In the genomic region with DNA sequence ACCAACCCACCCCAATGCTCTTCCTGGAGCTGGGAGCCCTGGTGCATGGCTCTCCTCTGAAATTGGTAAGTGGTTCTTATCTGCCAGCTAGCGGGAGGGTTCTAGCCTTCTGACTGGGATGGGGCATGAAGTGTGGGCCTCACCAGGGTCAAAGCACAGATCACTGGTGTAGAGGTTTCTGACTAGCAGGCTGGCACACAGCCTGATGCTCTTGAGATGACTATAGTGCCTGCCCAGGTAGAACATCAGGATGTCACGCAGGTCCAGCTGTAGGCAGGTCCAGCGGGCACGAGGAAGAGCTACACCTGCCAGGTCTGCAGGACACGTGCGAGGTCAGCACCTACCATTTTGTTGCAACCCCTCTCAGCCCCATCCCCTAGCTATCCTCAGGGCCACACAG, we compare ENCODE assay signal across 9 mouse cellular contexts. TPM values are rescaled to one million over a fixed set of nuclear protein-coding genes. Genes with fewer than 3 reads are reported as not detected.
DNase-seq lines count a peak whose midpoint lies in the region; ATAC-seq and TF ChIP-seq lines count a peak whose summit lies in the region.
"Had no signal": no experiment of that assay in that cellular context is flagged by ENCODE, and none has a peak within 500 bp of the region (broad histone marks: within the 10 kb centered on the region; RNA-seq: fewer than 3 reads in every experiment).

No protein-coding gene starts in this region.

- ATAC-seq in erythroblast, adult 5-6 weeks (replicated peaks; ENCODE audit: low FRiP score, poor library complexity, severe bottlenecking): no peak
- ATAC-seq in hindbrain, embryonic 12.5 days (ENCODE audit: low FRiP score): no peak

- no peaks in the 10 kb centered on the region for H3K9me3 ChIP-seq in erythroblast, embryonic 14.5 days (ENCODE audit: control insufficient read depth, low read length)
- H3K9me3 ChIP-seq in E14TG2a.4 (ENCODE audit: low read length): no peaks in the 10 kb centered on the region
- no peaks in the 10 kb centered on the region for H3K9me3 ChIP-seq in hindbrain, embryonic 12.5 days (replicated peaks)
- H3K9me3 ChIP-seq in midbrain, embryonic 10.5 days (replicated peaks): no peaks in the 10 kb centered on the region

- H3K4me1 ChIP-seq in erythroblast, embryonic 14.5 days (ENCODE audit: control insufficient read depth): peaks cover 58% of the 10 kb centered on the region
- peaks cover 37% of the 10 kb centered on the region for H3K4me1 ChIP-seq in E14TG2a.4 (replicated peaks; ENCODE audit: low read depth, low read length)
- peaks cover 21% of the 10 kb centered on the region for H3K4me1 ChIP-seq in hindbrain, embryonic 12.5 days
- H3K4me1 ChIP-seq in midbrain, embryonic 10.5 days: peaks cover 40% of the 10 kb centered on the region

- peaks cover 61% of the 10 kb centered on the region for H3K36me3 ChIP-seq in erythroblast, embryonic 14.5 days (ENCODE audit: control insufficient read depth)
- peaks cover 35% of the 10 kb centered on the region for H3K36me3 ChIP-seq in E14TG2a.4 (ENCODE audit: insufficient read depth, low read length)
- H3K36me3 ChIP-seq in hindbrain, embryonic 12.5 days: peaks cover 5% of the 10 kb centered on the region; the same call in 1 of the 2 replicates
- H3K36me3 ChIP-seq in midbrain, embryonic 10.5 days: peaks cover 37% of the 10 kb centered on the region

- H3K4me3 ChIP-seq in erythroblast, embryonic 14.5 days (replicated peaks): peak overlapping the region; percentile 72
- H3K4me3 ChIP-seq in E14TG2a.4 (replicated peaks; ENCODE audit: low read length): 0 out of 2 replicates have a peak overlapping the region, but pooled peaks have one; percentile 88
- H3K4me3 ChIP-seq in hindbrain, embryonic 12.5 days: peak overlapping the region; percentile 68
- H3K4me3 ChIP-seq in midbrain, embryonic 10.5 days: peak overlapping the region; percentile 76

- no peak for DNase-seq in midbrain, embryonic 10.5 days (ENCODE audit: low spot score)
- DNase-seq in urinary bladder, adult 2 months (ENCODE audit: low spot score): no peak
- no peak for DNase-seq in gastrocnemius, adult 8-10 months (ENCODE audit: low spot score in 2 of 2)
- DNase-seq in urinary bladder, adult 18-20 months (ENCODE audit: low spot score in 2 of 2): no peak

- H3K9ac ChIP-seq in hindbrain, embryonic 12.5 days: peak overlapping the region; percentile 85; the same call in 1 of the 2 replicates

- 90% methylated on average over 6 of the region's 6 CpGs for WGBS in hindbrain, embryonic 12.5 days
- WGBS in midbrain, embryonic 10.5 days: 92% methylated on average over 6 of the region's 6 CpGs

- TF ChIP-seq CTCF in E14TG2a.4 (conservative IDR thresholded peaks at IDR 0.05; ENCODE audit: low read length): no peak

- peak overlapping the region; percentile 83 for H3K4me2 ChIP-seq in hindbrain, embryonic 12.5 days (replicated peaks)

- H3K27me3 ChIP-seq in erythroblast, embryonic 14.5 days (ENCODE audit: control insufficient read depth): no peaks in the 10 kb centered on the region
- H3K27me3 ChIP-seq in E14TG2a.4 (ENCODE audit: insufficient read depth, low read length): no peaks in the 10 kb centered on the region; the same call in 1 of the 2 replicates
- no peaks in the 10 kb centered on the region for H3K27me3 ChIP-seq in hindbrain, embryonic 12.5 days
- H3K27me3 ChIP-seq in midbrain, embryonic 10.5 days (ENCODE audit: low read depth, poor library complexity, severe bottlenecking): no peaks in the 10 kb centered on the region

- 0 out of 2 replicates have a peak overlapping the region, but pooled peaks have one; percentile 7 for H3K27ac ChIP-seq in hindbrain, embryonic 12.5 days
- H3K27ac ChIP-seq in midbrain, embryonic 10.5 days (replicated peaks): peak overlapping the region; percentile 95
- H3K27ac ChIP-seq: macrophage had no signal

RNA-seq across cellular contexts. Expression of gene Wdr90, which starts 1.1 kb away (rescaled TPM):
- 1.9 and 3.6 TPM in 2 replicates for polyA plus RNA-seq in erythroblast, embryonic 14.5 days (2012)
- 12.5 and 17.6 TPM in 2 replicates for total RNA-seq in erythroblast, adult 5-6 weeks (2015; ENCODE audit: low replicate concordance)
- 10.0 and 12.7 TPM in 2 replicates for total RNA-seq in erythroblast, adult 5-6 weeks (2017; ENCODE audit: low replicate concordance)
- 30.0 and 31.2 TPM in 2 replicates for polyA plus RNA-seq in hindbrain, embryonic 12.5 days (2016; fragmentation: Nextera tagmentation; extraction: Ambion mirVana)
- polyA plus RNA-seq in midbrain, embryonic 10.5 days (2016; fragmentation: Nextera tagmentation; extraction: Ambion mirVana): 53.4 and 53.9 TPM in 2 replicates
- polyA plus RNA-seq in urinary bladder, adult 2 months (2012; rRNA removed): 12.0 and 14.4 TPM in 2 replicates
- total RNA-seq in gastrocnemius, adult 8-10 months (2022): 1 to 10 TPM in 1 of 4 experiments, under 1 TPM in 3; 0.36 to 1.6 (median 0.84) TPM

RNA-seq across cellular contexts. Expression of gene Mcrip2, which starts 8.3 kb away (rescaled TPM):
- 3.7 and 4.0 TPM in 2 replicates for polyA plus RNA-seq in erythroblast, embryonic 14.5 days (2012)
- 9.4 and 9.8 TPM in 2 replicates for total RNA-seq in erythroblast, adult 5-6 weeks (2015; ENCODE audit: low replicate concordance)
- 1.7 and 8.0 TPM in 2 replicates for total RNA-seq in erythroblast, adult 5-6 weeks (2017; ENCODE audit: low replicate concordance)
- 6.2 and 6.3 TPM in 2 replicates for polyA plus RNA-seq in hindbrain, embryonic 12.5 days (2016; fragmentation: Nextera tagmentation; extraction: Ambion mirVana)
- 9.9 and 17.1 TPM in 2 replicates for polyA plus RNA-seq in midbrain, embryonic 10.5 days (2016; fragmentation: Nextera tagmentation; extraction: Ambion mirVana)
- polyA plus RNA-seq in urinary bladder, adult 2 months (2012; rRNA removed): 11.0 and 13.6 TPM in 2 replicates
- total RNA-seq in gastrocnemius, adult 8-10 months (2022): 100 to 1,000 TPM in 1 of 4 experiments, 10 to 100 TPM in 3; 87.4 to 108 (median 92.5) TPM

RNA-seq across cellular contexts. Expression of gene Mettl26, which starts 14.6 kb away (rescaled TPM):
- polyA plus RNA-seq in erythroblast, embryonic 14.5 days (2012): 6.4 and 8.3 TPM in 2 replicates
- 7.3 and 9.4 TPM in 2 replicates for total RNA-seq in erythroblast, adult 5-6 weeks (2015; ENCODE audit: low replicate concordance)
- 3.7 and 5.3 TPM in 2 replicates for total RNA-seq in erythroblast, adult 5-6 weeks (2017; ENCODE audit: low replicate concordance)
- polyA plus RNA-seq in hindbrain, embryonic 12.5 days (2016; fragmentation: Nextera tagmentation; extraction: Ambion mirVana): 48.7 and 53.2 TPM in 2 replicates
- polyA plus RNA-seq in midbrain, embryonic 10.5 days (2016; fragmentation: Nextera tagmentation; extraction: Ambion mirVana): 74.3 and 80.4 TPM in 2 replicates
- polyA plus RNA-seq in urinary bladder, adult 2 months (2012; rRNA removed): 61.0 and 67.8 TPM in 2 replicates
- 10 to 100 TPM; 27.4 to 42.1 (median 31.3) TPM for total RNA-seq in gastrocnemius, adult 8-10 months (2022)

RNA-seq across cellular contexts. Expression of gene Rhot2, which starts 15.6 kb away (rescaled TPM):
- 17.7 and 19.8 TPM in 2 replicates for polyA plus RNA-seq in erythroblast, embryonic 14.5 days (2012)
- 3.3 and 9.8 TPM in 2 replicates for total RNA-seq in erythroblast, adult 5-6 weeks (2015; ENCODE audit: low replicate concordance)
- total RNA-seq in erythroblast, adult 5-6 weeks (2017; ENCODE audit: low replicate concordance): 19.7 and 28.6 TPM in 2 replicates
- 18.5 and 19.4 TPM in 2 replicates for polyA plus RNA-seq in hindbrain, embryonic 12.5 days (2016; fragmentation: Nextera tagmentation; extraction: Ambion mirVana)
- 23.9 and 25.2 TPM in 2 replicates for polyA plus RNA-seq in midbrain, embryonic 10.5 days (2016; fragmentation: Nextera tagmentation; extraction: Ambion mirVana)
- 52.4 and 62.0 TPM in 2 replicates for polyA plus RNA-seq in urinary bladder, adult 2 months (2012; rRNA removed)
- 10 to 100 TPM; 63.3 to 72.7 (median 68.0) TPM for total RNA-seq in gastrocnemius, adult 8-10 months (2022)

RNA-seq across cellular contexts. Expression of gene Gm20683, which starts 18.7 kb away (rescaled TPM):
- polyA plus RNA-seq in erythroblast, embryonic 14.5 days (2012): 0.68 and 1.1 TPM in 2 replicates
- total RNA-seq in erythroblast, adult 5-6 weeks (2015; ENCODE audit: low replicate concordance): 0.84 TPM in 1 of 2 replicates, not detected in the other
- 2.6 TPM in 1 of 2 replicates, not detected in the other for total RNA-seq in erythroblast, adult 5-6 weeks (2017; ENCODE audit: low replicate concordance)
- polyA plus RNA-seq in hindbrain, embryonic 12.5 days (2016; fragmentation: Nextera tagmentation; extraction: Ambion mirVana): 3.9 TPM in 2 replicates
- polyA plus RNA-seq in midbrain, embryonic 10.5 days (2016; fragmentation: Nextera tagmentation; extraction: Ambion mirVana): 1.7 and 2.2 TPM in 2 replicates
- 16.8 and 20.6 TPM in 2 replicates for polyA plus RNA-seq in urinary bladder, adult 2 months (2012; rRNA removed)
- total RNA-seq in gastrocnemius, adult 8-10 months (2022): 10 to 100 TPM in 2 of 4 experiments, 1 to 10 TPM in 2; 9.1 to 15.3 (median 12.3) TPM
